Mouse (Mus musculus) neural tube, embryonic 15.5 days (tissue): Measurements from ENCODE around the gene Cdc16. TPM values are rescaled to one million over a fixed set of nuclear protein-coding genes. Genes with fewer than 3 reads are reported as not detected.
"Not testable (repeated sequence)": the region's sequence is repeated elsewhere in the genome, so short reads cannot be mapped to it uniquely, and the experiment has no call there.

Source experiments
- ATAC-seq: fragments of 200-750 bp; cut with Nextera tagmentation; 2 replicates; pipeline ENCODE4 v1.8.0; 2017; ENCODE audit warnings: mild to moderate bottlenecking, moderate TSS enrichment, moderate library complexity; ENCODE audit not compliant: low FRiP score
- H3K27ac ChIP-seq: fragments of 300-500 bp; sonication (generic); replicated peaks from 2 replicates; pipeline ENCODE4 v1.5.1; 2015; ENCODE audit warnings: mild to moderate bottlenecking, inconsistent platforms
- H3K27me3 ChIP-seq: fragments of 300-500 bp; sonication (generic); replicated peaks from 2 replicates; pipeline ENCODE4 v1.6.1; 2015; ENCODE audit warnings: inconsistent platforms
- H3K36me3 ChIP-seq: fragments of 300-500 bp; sonication (generic); 2 replicates; pipeline ENCODE4 v1.6.1; 2015; ENCODE audit warnings: inconsistent platforms
- H3K4me1 ChIP-seq: fragments of 300-500 bp; sonication (generic); 2 replicates; pipeline ENCODE4 v1.6.1; 2015; ENCODE audit warnings: inconsistent platforms
- H3K4me2 ChIP-seq: fragments of 300-500 bp; sonication (generic); 2 replicates; pipeline ENCODE4 v1.6.1; 2015; ENCODE audit warnings: inconsistent platforms, mild to moderate bottlenecking, moderate library complexity
- H3K4me3 ChIP-seq: fragments of 300-500 bp; sonication (generic); replicated peaks from 2 replicates; pipeline ENCODE4 v1.5.1; 2015; ENCODE audit warnings: mild to moderate bottlenecking, inconsistent platforms
- H3K9ac ChIP-seq: fragments of 300-500 bp; sonication (generic); replicated peaks from 2 replicates; pipeline ENCODE4 v1.6.1; 2015; ENCODE audit warnings: mild to moderate bottlenecking, inconsistent platforms
- H3K9me3 ChIP-seq: fragments of 300-500 bp; sonication (generic); replicated peaks from 2 replicates; pipeline ENCODE4 v1.6.1; 2016; ENCODE audit warnings: inconsistent platforms
- WGBS: fragments of 180-500 bp; shearing (Covaris S2); methylation state at CpG from one replicate; pipeline ENCODE4 v1.1.7; 2015; ENCODE audit warnings: mixed read lengths; 5-methylcytosine and 5-hydroxymethylcytosine counted together
- polyA plus RNA-seq: library from polyadenylated mRNA; unstranded; fragments of >200 nt; fragmentation: Nextera tagmentation; extraction: Ambion mirVana; gene quantifications from 2 replicates; pipeline ENCODE4 v1.2.1, GENCODE M21; 2015

Cdc16 gene
- polyA plus RNA-seq, result 138 and 149 TPM in 2 replicates

DNA sequence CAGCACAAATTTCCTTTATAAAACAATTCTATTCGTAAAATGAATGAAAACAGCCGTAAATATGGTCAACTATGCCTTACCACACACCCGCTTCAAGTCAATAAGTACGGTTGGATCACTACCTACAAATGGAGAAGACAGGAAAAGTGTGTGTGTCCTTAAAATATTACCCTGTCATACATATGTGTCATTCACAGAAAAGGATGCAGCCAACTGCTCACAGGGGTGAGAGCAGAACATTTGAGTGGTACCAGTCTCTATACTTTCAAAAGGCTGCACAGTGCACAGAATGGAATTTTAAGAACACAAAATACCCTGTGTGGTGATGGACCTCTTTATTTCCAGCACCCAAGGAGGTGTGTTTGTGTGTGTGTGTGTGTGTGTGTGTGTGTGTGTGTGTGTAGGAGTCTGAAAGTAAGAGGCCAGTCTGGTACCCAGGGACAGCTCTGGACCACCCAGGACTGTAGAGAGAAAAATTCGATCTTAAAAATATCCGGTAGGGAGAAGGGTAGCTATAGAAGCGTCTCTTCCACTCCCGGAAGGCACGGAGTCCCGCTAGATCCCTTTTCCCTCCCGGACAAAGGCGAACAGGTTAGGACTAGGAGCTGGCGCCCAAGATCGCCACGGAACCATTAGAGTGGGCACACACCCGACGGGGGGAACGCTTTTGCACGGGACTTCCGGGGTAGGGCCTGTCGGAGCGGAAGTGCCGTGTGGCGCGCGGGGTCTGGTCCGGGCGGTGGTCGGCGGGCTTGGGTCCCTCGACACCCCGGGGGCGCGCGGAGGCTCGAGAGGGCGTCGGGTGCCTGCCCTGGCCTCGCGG lies at the start of gene Cdc16:
Gene Cdc16 (plus strand): TSS at position 695 of the 823 bp plus-strand sequence.
- Histone ChIP-seq H3K4me1 (peaks cover 33% of the 10 kb centered on the region), H3K27ac (peak within 1 kb of the TSS; percentile 80), H3K4me2 (peak within 1 kb of the TSS; percentile 89), H3K4me3 (peak within 1 kb of the TSS; percentile 99), H3K9ac (peak within 1 kb of the TSS; percentile 95), H3K36me3 (peaks cover 12% of the 10 kb centered on the region), H3K9me3 (no peaks in the 10 kb centered on the region), H3K27me3 (no peaks in the 10 kb centered on the region)
- peak; percentile 95 for ATAC-seq
- WGBS, result 10% methylated on average over 34 of the region's 40 CpGs

- peaks cover 11% of the 10 kb centered on the region for H3K4me1 ChIP-seq
- ATAC-seq, result no peak
Observed at GRCm38 (mm10) chr8:13708514-13708913, 49.0 kb upstream of the Cdc16 start.

DNA sequence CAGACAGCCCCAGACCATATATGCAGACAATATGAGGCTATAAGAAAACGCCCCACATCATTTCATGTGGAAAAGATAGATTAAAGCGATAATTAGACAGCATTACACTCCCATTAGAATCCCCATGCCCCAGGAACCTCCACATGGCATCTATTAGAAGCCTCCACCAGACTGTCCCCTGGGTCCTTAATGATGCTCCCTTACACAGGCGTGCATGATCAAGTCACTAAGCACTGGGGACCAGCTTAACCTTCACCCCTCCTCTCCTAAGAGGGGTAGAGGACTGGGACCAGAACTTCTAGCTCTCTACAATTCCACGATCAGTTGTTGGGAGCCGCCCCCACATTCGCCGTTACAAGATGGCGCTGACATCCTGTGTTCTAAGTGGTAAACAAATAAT lies 38.5 kb upstream of the Cdc16 start:
- no peak overlapping the region for H3K9ac ChIP-seq
- no peaks in the 10 kb centered on the region for H3K9me3 ChIP-seq
- H3K27me3 ChIP-seq, result no peaks in the 10 kb centered on the region
- ATAC-seq, result no peak
- no peaks in the 10 kb centered on the region for H3K36me3 ChIP-seq
- no peak overlapping the region for H3K4me3 ChIP-seq
- 89% methylated on average over 8 of the region's 8 CpGs for WGBS
- no peak overlapping the region for H3K4me2 ChIP-seq
- no peaks in the 10 kb centered on the region for H3K4me1 ChIP-seq
- no peak overlapping the region for H3K27ac ChIP-seq

More at GRCm38 (mm10) chr8:13708514-13708913, 49.0 kb upstream of the Cdc16 start:
- Histone ChIP-seq H3K4me2 (no peak overlapping the region), H3K9me3 (no peaks in the 10 kb centered on the region), H3K4me3 (no peak overlapping the region), H3K36me3 (no peaks in the 10 kb centered on the region), H3K27ac (no peak overlapping the region), H3K27me3 (no peaks in the 10 kb centered on the region), H3K9ac (no peak overlapping the region)
- 94% methylated on average over 5 of the region's 5 CpGs for WGBS

- H3K4me1 ChIP-seq, result no peaks in the 10 kb centered on the region
- H3K4me3 ChIP-seq, result no peak overlapping the region
- ATAC-seq, result no peak
- H3K27ac ChIP-seq, result no peak overlapping the region
- H3K9ac ChIP-seq, result no peak overlapping the region
- H3K9me3 ChIP-seq, result no peaks in the 10 kb centered on the region
- no peak overlapping the region for H3K4me2 ChIP-seq
- H3K27me3 ChIP-seq, result no peaks in the 10 kb centered on the region
- no peaks in the 10 kb centered on the region for H3K36me3 ChIP-seq
Observed at GRCm38 (mm10) chr8:13725722-13726121, 31.8 kb upstream of the Cdc16 start.

DNA sequence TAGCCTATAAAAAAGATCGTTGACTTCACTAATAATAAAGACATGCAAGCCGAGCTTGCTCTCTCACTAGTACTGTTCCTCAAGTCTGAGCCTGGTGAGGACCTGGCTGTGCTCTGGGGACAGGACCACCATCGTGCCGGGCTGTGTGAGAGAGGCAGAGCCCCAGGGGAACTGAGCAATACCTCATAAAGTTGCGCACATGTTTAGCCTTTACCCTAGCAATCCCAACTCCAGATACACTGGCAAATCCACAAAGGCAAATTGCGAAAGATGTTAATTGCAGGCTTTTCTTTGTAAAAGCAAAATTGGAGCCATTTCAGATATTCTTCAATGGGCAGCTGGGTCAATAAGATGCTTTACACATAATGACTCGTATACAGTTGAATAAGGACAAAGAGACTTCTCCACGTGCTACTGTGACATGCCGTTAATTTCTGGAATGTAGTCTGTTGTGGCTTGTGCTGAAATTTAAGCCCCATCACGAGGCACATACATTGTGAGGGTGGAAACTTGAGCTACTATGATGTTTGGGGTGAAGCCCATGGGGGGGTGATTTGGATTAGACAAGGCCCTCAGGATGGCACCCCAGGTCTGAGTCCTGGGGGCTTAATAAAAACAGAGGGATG lies 29.9 kb upstream of the Cdc16 start:
- Histone ChIP-seq H3K9me3 (no peaks in the 10 kb centered on the region), H3K9ac (no peak overlapping the region), H3K36me3 (no peaks in the 10 kb centered on the region), H3K4me1 (no peaks in the 10 kb centered on the region), H3K4me2 (no peak overlapping the region), H3K27ac (no peak overlapping the region), H3K27me3 (no peaks in the 10 kb centered on the region), H3K4me3 (no peak overlapping the region)
- ATAC-seq, result no peak
- WGBS, result 43% methylated on average over 10 of the region's 10 CpGs

GRCm38 (mm10) chr8:13740323-13740770 lies 17.1 kb upstream of the Cdc16 start:
- ATAC-seq, result no peak
- no peaks in the 10 kb centered on the region for H3K36me3 ChIP-seq
- no peaks in the 10 kb centered on the region for H3K9me3 ChIP-seq
- no peak overlapping the region for H3K9ac ChIP-seq
- H3K27ac ChIP-seq, result no peak overlapping the region
- H3K27me3 ChIP-seq, result no peaks in the 10 kb centered on the region
- WGBS, result 50% methylated on average over 6 of the region's 6 CpGs
- H3K4me1 ChIP-seq, result no peaks in the 10 kb centered on the region
- H3K4me3 ChIP-seq, result no peak overlapping the region
- no peak overlapping the region for H3K4me2 ChIP-seq

DNA sequence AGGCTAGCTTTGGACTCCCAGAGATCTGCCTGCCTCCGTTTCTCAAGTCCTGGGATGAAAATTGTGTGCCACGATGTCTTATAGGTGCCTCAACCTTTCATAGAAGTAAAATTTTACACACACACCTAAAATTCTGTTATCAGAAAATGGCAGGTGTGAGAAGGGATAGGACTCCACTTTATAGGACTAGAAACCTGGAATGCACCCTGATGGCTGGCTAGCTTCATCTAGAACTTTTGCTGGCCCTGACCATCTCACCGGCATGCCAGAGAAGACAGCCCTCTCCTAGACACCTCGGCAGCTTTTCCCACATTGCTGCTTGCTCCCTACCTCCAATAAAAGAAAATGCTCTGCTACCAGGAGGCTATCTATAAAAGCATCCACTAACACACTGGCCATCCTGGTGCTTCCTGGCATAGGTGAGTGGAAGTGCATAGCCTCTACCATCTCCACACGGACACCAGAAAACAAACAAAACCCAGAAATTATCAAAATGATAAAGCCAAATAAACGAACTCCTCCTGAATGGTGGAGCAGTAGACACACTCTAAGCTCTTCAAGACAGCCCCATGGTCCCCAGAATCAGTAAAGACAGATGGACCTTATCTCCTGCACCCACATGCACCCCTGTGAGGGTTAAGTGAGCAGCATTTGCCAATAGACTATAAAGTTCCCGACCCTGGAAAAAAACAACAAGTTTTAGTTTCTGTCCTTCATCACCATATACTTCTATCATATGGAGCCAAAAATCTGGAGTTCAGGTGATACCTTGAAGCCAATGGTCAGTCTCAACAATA lies 16.5 kb upstream of the Cdc16 start:
- H3K9me3 ChIP-seq, result no peaks in the 10 kb centered on the region
- H3K9ac ChIP-seq, result no peak overlapping the region
- H3K4me1 ChIP-seq, result no peaks in the 10 kb centered on the region
- H3K4me3 ChIP-seq, result no peak overlapping the region
- no peak overlapping the region for H3K4me2 ChIP-seq
- no peak overlapping the region for H3K27ac ChIP-seq
- no peak for ATAC-seq
- WGBS, result 84% methylated on average over 7 of the region's 7 CpGs
- no peaks in the 10 kb centered on the region for H3K27me3 ChIP-seq
- H3K36me3 ChIP-seq, result no peaks in the 10 kb centered on the region

GRCm38 (mm10) chr8:13746212-13746611 lies 11.3 kb upstream of the Cdc16 start:
- WGBS, result 94% methylated on average over 6 of the region's 6 CpGs
- ATAC-seq, H3K27ac ChIP-seq, H3K4me2 ChIP-seq, H3K4me3 ChIP-seq, H3K27me3 ChIP-seq, H3K36me3 ChIP-seq, H3K9ac ChIP-seq, H3K9me3 ChIP-seq, H3K4me1 ChIP-seq: not testable (repeated sequence)

GRCm38 (mm10) chr8:13747626-13748025 lies 9.8 kb upstream of the Cdc16 start:
- Histone ChIP-seq H3K9ac (no peak overlapping the region), H3K4me3 (no peak overlapping the region), H3K9me3 (no peaks in the 10 kb centered on the region), H3K36me3 (no peaks in the 10 kb centered on the region), H3K27me3 (no peaks in the 10 kb centered on the region), H3K27ac (no peak overlapping the region), H3K4me1 (peaks cover 8% of the 10 kb centered on the region), H3K4me2 (no peak overlapping the region)
- peak; percentile 38; the same call in 1 of the 2 replicates for ATAC-seq
- WGBS, result 2% methylated on average over 3 of the region's 3 CpGs

DNA sequence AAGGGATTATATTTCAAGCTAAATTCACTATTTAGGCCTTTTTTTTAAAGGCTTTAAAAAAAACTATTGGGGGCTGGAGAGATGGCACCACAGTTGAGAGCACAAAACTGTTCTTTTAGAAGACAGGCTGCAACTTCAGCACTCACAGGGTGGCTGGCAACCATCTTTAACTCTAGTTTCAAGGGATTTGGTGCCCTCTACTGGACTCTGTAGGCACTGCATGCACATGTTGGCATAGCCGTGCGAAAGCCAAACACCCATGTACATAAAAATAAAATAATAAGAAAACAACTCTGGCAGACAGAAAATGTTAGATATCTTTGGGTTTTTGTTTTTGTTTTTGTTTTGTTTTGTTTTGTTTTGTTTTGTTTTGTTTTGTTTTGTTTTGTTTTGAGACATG lies 3.8 kb upstream of the Cdc16 start:
- ATAC-seq, result no peak
- Histone ChIP-seq H3K27me3 (no peaks in the 10 kb centered on the region), H3K9ac (no peak overlapping the region), H3K4me1 (peaks cover 20% of the 10 kb centered on the region), H3K9me3 (no peaks in the 10 kb centered on the region), H3K36me3 (no peaks in the 10 kb centered on the region), H3K27ac (no peak overlapping the region), H3K4me2 (no peak overlapping the region), H3K4me3 (no peak overlapping the region)
- WGBS, result 24% methylated on average over 2 of the region's 2 CpGs

GRCm38 (mm10) chr8:13756480-13756879 lies 996 bp upstream of the Cdc16 start:
- peak overlapping the region; percentile 80; the same call in 1 of the 2 replicates for H3K27ac ChIP-seq
- H3K27me3 ChIP-seq, result no peaks in the 10 kb centered on the region
- 49% methylated on average over 7 of the region's 7 CpGs for WGBS
- no peak overlapping the region for H3K9ac ChIP-seq
- peaks cover 33% of the 10 kb centered on the region for H3K4me1 ChIP-seq
- H3K9me3 ChIP-seq, result no peaks in the 10 kb centered on the region
- peak overlapping the region; percentile 89; the same call in 1 of the 2 replicates for H3K4me2 ChIP-seq
- H3K36me3 ChIP-seq, result peaks cover 7% of the 10 kb centered on the region
- H3K4me3 ChIP-seq, result no peak overlapping the region
- ATAC-seq, result peak; percentile 23; the same call in 1 of the 2 replicates
